ENCODE assay signal across 13 mouse cellular contexts in genomic region chr4:76675726-76676125, GRCm38 (mm10).
"Had no signal": no experiment of that assay in that cellular context is flagged by ENCODE, and none has a peak within 500 bp of the region (broad histone marks: within the 10 kb centered on the region; RNA-seq: fewer than 3 reads in every experiment).

No protein-coding gene starts in this region.

- DNase-seq: lung, adult 18-20 months; lung, embryonic 14.5 days; lung, postnatal 10 days; lung, postnatal 4 days; midbrain, embryonic 14.5 days; retina, postnatal 1 day; right cerebral cortex, adult 18-20 months; right cerebral cortex, postnatal 25 days; right cerebral cortex, postnatal 4 days; spleen, adult 18-20 months; thymus, adult 18-20 months; thymus, postnatal 14 days; thymus, postnatal 36 days had no signal
